Mouse (Mus musculus): ENCODE data around the gene Efhd1. TPM values are rescaled to one million over a fixed set of nuclear protein-coding genes. Genes with fewer than 3 reads are reported as not detected.

Gene Efhd1
- total RNA-seq, 2 experiments from 2014 or later: 2.6 to 3.0 TPM

- DNase-seq: peak; percentile 31
These were observed 6.7 kb downstream of the Efhd1 start for GRCm38 (mm10) chr1:87270641-87271467.

DNA sequence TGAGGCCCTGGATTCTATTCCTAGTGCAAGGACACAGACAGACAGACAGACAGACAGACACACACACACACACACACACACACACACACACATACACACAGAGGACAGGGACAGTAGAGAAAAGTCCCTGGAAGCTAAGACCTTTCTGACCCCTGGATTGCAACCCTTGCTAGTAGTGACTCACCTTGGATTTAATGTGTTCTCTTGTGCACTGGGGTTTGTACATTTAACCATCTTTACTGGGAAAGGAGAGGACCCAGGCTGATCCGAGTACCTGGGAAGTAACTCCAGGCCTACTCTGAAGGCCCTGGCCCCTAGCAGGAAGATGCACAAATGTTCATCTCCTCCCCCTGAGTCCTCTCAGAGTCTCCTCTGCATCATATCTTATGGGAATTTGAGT lies 7.4 kb downstream of the Efhd1 start:
- DNase-seq: no peak

GRCm38 (mm10) chr1:87272462-87272861 lies 8.3 kb downstream of the Efhd1 start:
- DNase-seq: no peak

DNA sequence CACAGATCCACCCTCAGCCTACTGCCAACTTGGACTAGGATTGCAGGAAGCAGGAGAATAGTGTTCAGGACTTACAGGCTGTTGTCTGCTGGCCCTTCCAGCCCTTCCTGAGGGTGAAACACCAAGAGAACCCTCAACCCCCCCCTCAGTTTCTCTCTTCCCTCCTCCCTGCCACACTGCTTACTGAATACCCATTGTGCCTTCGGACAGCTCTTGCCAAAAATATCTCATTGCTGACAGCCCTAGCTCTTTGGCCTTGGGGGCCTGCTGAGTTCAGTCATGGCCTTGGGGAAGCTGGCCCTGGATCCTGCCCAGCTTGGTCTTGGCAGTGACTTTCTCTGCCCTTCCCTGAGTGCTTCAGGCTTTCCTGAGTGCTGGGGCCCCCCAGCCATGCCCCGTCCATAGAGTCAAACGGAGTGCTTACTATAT lies 9.4 kb downstream of the Efhd1 start:
- DNase-seq: peak; percentile 55

- DNase-seq: no peak
These were observed 10.0 kb downstream of the Efhd1 start for GRCm38 (mm10) chr1:87274134-87274533.

DNA sequence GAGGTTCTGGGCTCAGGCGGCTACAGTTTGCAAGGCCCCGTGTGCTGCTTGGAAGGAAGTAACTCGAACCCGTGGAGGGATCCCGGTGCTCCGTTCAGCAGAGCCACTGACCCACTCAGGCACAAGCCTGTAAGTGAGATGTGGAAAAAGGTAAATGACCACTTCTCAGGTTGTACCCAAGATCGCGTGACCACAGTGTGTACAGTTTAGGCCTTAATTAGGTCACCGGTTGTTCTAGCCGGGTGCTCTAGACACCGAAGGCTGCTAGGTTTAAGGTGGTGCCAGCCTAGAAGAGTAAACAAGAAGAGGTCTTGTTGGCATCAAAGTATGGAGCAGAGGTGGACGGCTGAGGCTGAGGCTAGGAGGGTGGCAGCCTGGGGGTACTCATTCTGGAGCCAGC lies 11.0 kb downstream of the Efhd1 start:
- DNase-seq: no peak

- no peak for DNase-seq
These were observed 11.9 kb downstream of the Efhd1 start for GRCm38 (mm10) chr1:87276056-87276455.

DNA sequence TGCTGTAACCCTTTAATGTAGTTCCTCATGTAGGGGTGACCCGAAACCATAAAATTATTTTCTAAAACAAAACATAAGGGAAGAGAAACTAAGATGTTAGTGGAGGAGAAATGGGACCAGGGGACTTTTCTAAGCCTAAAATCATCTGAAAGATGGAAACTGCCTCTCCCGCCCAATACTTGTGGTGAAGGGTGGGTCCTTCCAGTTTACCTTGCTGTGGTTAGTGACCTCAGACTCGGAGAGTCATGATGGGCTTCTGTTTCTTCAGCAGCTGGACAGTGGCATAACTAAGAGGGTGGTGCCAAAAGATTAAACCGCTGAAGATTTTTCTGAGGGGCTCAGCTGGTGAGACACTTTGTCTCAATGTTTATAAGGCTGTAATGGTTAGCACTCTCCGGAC lies 16.1 kb downstream of the Efhd1 start:
- DNase-seq: no peak

DNA sequence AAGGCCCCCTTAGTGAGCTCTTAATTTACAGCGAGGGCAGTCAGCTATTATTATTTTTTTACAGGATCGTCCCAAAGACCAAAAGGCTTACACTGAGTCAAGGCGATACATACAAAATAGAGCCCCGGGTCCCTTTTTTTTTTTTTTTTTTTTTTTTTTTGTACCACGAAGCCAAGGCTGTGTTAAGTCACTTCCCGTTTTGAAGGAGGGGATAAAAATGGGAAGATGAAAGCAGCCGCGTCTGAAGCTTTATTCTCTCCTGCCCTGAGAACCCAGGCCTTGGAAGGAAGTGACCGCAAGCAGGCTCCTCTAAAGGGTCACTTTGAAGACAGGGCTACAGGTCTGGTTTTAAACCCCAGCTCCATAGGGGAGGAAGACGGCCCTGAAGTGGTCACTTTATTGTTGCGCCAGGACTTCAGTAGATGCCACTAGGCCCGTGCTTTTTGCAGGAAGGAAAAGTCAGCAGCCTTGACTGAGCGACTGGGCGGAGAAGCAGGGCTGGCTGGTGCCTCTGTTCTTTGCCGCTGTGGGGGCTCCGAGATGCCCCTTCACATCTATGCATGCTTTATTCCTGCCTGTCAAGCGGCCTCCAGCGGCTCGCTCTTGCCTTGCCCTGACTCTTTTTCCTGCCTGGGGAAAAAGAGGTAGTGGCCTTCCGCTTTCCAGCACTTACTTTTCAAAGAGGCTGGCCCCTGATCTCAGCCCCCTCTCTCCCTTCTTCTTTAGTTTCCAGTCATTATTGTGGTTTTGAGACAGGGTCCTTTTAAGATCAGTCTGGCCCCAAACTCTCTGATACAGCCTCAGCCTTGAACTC lies 17.6 kb downstream of the Efhd1 start:
- no peak for DNase-seq

GRCm38 (mm10) chr1:87282413-87282788 lies 18.2 kb downstream of the Efhd1 start:
- DNase-seq: no peak

- no peak for DNase-seq
These were observed 19.3 kb downstream of the Efhd1 start for GRCm38 (mm10) chr1:87283410-87283960.

DNA sequence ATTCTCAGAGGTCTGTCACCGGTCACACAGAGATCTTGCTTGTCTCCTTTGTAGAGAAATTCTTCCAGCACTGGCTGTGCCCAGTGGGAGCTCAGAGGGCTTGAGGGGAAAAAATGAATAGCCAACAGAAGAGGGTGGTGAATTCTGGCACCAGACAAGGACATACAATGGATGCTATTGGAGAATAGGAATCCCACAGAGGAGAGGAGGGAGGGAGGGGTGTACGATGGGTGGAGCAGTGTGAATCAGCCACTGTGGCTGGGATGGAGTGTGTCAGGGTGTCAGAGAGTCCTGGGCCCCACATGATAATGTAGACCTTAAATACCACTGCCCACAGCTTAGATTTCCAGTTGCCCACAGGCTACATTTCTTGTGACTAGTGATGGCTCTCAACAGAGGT lies 22.9 kb downstream of the Efhd1 start:
- DNase-seq: no peak

GRCm38 (mm10) chr1:87291416-87291815 lies 27.3 kb downstream of the Efhd1 start:
- peak; percentile 63 for DNase-seq

DNA sequence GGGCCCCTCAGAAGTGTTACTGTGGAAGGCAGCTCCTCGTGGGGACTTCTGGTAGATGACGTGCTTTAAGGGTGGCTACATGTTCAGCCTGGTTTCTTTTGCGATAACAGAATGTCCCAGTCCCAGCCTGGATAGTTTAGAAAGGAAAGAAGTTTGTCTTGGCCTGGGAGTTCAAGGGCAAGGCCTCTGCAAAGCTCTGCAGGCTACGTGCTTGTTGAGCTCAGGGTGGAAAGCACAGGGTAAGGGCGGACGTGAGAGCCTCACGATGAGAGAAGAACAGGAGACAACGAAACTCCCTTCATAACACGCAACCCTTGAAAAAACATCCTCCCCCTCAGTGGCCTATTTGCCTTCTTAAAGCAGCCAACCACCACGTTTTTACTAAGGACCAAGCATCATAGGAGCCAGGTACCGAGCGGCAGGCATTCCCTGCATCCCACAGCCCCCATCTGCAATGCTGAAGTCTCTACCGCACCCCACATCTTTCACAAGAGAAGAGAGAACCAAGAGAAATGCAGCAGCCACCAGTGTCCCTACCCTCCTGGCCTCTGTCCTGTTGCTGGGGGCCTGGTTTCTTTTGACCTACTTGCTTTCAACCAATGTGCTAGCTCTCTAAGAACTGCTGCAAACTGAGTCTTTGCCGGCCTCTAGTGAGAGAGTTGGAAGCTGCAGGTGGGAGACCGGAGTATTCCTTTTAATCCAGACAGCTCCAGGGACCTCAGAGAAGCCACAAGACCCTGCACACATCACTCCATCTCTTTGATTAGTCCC lies 28.4 kb downstream of the Efhd1 start:
- DNase-seq: peak; percentile 62

DNA sequence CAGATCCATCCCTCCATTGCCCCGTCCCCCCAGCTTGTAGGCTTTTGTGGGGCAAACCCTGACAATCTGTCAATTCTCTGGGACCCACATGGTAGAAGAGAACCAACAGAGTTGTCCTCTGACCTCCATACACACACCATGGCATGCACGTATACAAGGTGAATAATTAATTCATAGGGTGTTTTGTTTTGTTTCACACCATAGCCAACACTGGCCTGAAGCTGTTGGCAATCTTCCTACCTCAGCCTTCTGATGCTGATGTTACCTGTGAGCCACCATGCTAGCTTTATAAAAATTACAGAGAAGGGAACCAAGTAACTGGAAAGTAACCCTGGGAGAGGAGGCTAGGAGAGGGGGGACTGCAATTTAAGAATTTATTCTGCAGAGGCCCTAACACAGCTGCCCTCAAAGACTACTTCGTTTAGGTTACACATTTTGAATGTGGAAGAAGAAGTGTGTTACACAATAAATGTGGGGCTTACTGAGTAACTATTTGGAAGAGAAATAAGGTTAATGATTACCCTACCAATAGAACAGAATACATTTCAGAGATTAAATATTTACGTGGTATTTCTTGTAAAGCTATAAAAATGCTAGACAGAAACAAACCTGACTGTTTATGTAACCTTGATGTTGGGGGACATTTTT lies 30.0 kb downstream of the Efhd1 start:
- DNase-seq: no peak

DNA sequence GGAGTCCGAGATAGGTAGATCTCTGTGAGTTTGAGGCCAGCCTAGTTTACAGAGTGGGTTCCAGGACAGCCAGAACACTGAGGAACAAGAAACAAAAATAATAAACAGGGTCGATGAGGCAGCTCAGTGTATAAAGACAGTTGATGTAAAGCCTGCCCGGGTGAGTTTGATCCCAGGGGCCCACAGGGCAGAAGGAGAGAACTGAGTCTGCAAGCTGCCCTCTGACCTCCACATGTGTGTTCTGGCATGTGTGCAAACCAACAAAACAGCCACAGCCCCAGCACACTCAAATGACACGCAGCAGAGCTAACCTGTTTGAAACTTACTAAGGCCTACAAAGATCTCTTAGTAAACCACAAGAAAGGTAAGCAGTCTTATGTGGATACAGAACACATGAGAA lies 30.8 kb downstream of the Efhd1 start:
- no peak for DNase-seq

GRCm38 (mm10) chr1:87297346-87297925 lies 33.3 kb downstream of the Efhd1 start:
- DNase-seq: no peak

DNA sequence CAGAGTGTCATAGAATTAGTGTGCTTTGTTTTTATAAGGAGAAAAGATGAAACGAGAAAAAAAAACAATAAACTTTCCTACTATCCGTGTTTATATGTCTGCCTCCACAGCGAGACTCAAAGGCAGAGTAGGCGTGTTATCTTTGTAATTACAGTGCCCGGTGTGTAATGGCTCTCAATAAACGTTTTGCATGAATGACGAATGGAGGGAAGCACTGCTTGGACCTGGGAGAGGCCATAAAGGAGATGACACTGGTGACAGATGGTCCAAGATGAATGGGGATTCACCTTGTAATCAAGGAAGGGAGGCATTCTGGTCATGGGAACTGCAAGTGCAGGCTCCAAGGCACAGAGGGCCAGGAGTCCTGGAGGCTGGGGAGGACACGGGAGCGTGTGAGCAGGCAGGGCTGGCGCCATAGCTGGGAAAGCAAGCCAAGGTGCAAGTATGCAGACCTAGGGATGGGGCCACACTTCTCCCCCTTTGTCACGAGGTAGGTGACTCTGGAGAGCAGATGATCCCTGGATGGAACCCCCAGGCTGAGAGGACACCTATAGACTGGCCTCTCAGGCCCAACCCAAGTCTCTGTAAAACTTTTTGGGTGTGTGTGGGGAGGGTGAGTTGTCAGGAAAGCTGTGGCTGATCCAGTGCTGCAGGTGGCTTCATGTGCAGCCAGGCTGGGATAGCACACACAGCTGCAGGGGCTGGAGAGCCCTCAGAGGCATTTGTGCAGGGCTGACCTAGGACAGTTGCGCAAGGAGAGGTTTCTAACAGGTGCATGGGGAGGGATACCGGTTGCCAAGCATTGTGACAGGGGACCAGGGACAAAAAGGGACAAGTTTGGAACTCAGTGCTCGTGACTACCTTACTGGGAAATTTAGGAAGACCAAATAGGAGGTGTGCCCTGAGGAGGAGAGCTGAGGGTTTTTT lies 36.5 kb downstream of the Efhd1 start:
- DNase-seq: no peak

DNA sequence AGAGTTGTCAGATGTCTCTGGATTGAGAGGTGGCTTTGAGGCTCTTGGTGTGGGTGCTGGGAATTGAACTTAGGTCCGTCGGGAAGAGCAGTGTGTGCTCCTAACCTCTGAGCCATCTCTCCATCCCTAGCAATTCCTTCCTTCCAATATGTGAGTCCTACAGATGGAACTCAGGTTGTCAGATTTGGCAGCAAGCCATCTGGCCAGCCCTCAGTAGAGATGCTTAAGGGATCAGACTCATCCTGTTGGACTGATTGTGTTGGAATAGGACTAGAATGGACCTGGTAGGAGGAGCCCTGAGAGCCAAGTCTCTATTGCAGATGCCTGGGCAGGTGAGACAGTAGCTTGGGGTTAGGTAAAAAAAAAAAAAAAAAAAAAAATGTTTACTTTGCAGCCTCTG lies 37.8 kb downstream of the Efhd1 start:
- no peak for DNase-seq

- no peak for DNase-seq
These were observed 44.8 kb downstream of the Efhd1 start for GRCm38 (mm10) chr1:87308952-87309351.

DNA sequence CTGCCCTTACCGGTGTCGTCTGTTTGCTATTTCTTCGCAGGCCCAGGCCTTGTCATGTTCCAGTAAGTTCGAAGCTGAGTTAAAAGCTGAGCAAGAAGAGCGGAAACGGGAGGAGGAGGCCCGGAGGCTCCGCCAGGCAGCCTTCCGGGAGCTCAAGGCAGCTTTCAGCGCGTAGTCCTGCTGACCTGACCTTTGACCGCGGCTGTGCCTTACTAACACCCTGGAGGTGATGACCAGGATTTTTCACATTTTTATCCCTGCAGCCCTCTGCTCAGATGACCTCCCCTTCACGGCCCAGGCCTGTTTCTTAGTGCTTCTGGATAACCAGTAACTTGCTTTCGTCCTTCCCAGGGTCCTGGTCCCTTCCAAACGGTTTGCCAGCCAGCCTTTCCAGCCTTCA lies 45.5 kb downstream of the Efhd1 start:
- no peak for DNase-seq

Data from heart, postnatal 4 days (tissue).